Mouse (Mus musculus) mouse embryonic stem cell (cell line): ENCODE data around the gene Mboat1.

ENCODE experiments used
- in situ Hi-C, 2 experiments: fragments of 300-500 bp; cut with MboI; formaldehyde crosslinking; loops; 1 replicate in 1 of 2; 3 replicates in 1 of 2; pipeline ENCODE4 v1.14.3; 2019 to 2020; ENCODE audit warnings: low sequenced_read_pairs in 2 of 2, low pct_unique_long_range_greater_than_20kb in 1 of 2, mixed read lengths in 1 of 2; ENCODE audit not compliant: unreplicated experiment in 1 of 2

Gene Mboat1

GRCm38 (mm10) chr13:30224659-30225058 is 88.4 kb downstream of the Mboat1 start:
- in situ Hi-C loops, result no loop called here

GRCm38 (mm10) chr13:30228762-30229161 is 92.5 kb downstream of the Mboat1 start:
- in situ Hi-C loops, result no loop called here

GRCm38 (mm10) chr13:30229625-30230139 is 93.4 kb downstream of the Mboat1 start:
- in situ Hi-C loops, result no loop called here

- in situ Hi-C loops, result no loop called here
These were observed 98.9 kb downstream of the Mboat1 start for GRCm38 (mm10) chr13:30235056-30235750.

GRCm38 (mm10) chr13:30239396-30239795 is 103.1 kb downstream of the Mboat1 start:
- in situ Hi-C loops, result no loop called here

GRCm38 (mm10) chr13:30245573-30245972 is 109.3 kb downstream of the Mboat1 start:
- in situ Hi-C loops, result no loop called here

- in situ Hi-C loops, result loop anchor here in 1 of 2 experiments (25.0 kb wide), 1 partner anchor 388 kb away; the partner anchor contains the start of gene Cdkal1
These were observed 114.1 kb downstream of the Mboat1 start for GRCm38 (mm10) chr13:30250341-30250905.

GRCm38 (mm10) chr13:30251431-30251830 is 115.1 kb downstream of the Mboat1 start:
- in situ Hi-C loops, result loop anchor here in 1 of 2 experiments (25.0 kb wide), 1 partner anchor 389 kb away; the partner anchor contains the start of gene Cdkal1

GRCm38 (mm10) chr13:30252692-30253091 is 116.4 kb downstream of the Mboat1 start:
- in situ Hi-C loops, result loop anchor here in 1 of 2 experiments (25.0 kb wide), 1 partner anchor 390 kb away; the partner anchor contains the start of gene Cdkal1

GRCm38 (mm10) chr13:30253636-30254264 is 117.5 kb downstream of the Mboat1 start:
- in situ Hi-C loops, result loop anchor here in 1 of 2 experiments (25.0 kb wide), 1 partner anchor 391 kb away; the partner anchor contains the start of gene Cdkal1

- in situ Hi-C loops, result loop anchor here in 1 of 2 experiments (25.0 kb wide), 1 partner anchor 392 kb away; the partner anchor contains the start of gene Cdkal1
These were observed 118.1 kb downstream of the Mboat1 start for GRCm38 (mm10) chr13:30254421-30254820.

- in situ Hi-C loops, result loop anchor here in 1 of 2 experiments (5.0 to 25.0 kb wide), 2 partner anchors 157 to 397 kb away; partner anchors contain the start of gene Cdkal1
These were observed 122.5 kb downstream of the Mboat1 start for GRCm38 (mm10) chr13:30258802-30259201.

- in situ Hi-C loops, result loop anchor here in 1 of 2 experiments (5.0 to 25.0 kb wide), 2 partner anchors 157 to 397 kb away; partner anchors contain the start of gene Cdkal1
These were observed 123.0 kb downstream of the Mboat1 start for GRCm38 (mm10) chr13:30259326-30259725.

GRCm38 (mm10) chr13:30259912-30260560 is 123.7 kb downstream of the Mboat1 start:
- in situ Hi-C loops, result loop anchor here in 1 of 2 experiments (5.0 to 25.0 kb wide), 3 partner anchors 158 to 398 kb away; partner anchors contain the start of gene Cdkal1

GRCm38 (mm10) chr13:30263681-30264080 is 127.4 kb downstream of the Mboat1 start:
- in situ Hi-C loops, result loop anchor here in 1 of 2 experiments (10.0 to 25.0 kb wide), 2 partner anchors 261 to 401 kb away; partner anchors contain the start of gene Cdkal1

- in situ Hi-C loops, result loop anchor here in 1 of 2 experiments (10.0 to 25.0 kb wide), 2 partner anchors 260 to 402 kb away; partner anchors contain the start of gene Cdkal1
These were observed 128.0 kb downstream of the Mboat1 start for GRCm38 (mm10) chr13:30264303-30264702.

- in situ Hi-C loops, result loop anchor here in 1 of 2 experiments (10.0 to 25.0 kb wide), 2 partner anchors 260 to 402 kb away; partner anchors contain the start of gene Cdkal1
These were observed 128.5 kb downstream of the Mboat1 start for GRCm38 (mm10) chr13:30264765-30265164.

- in situ Hi-C loops, result loop anchor here in 1 of 2 experiments (10.0 to 25.0 kb wide), 2 partner anchors 259 to 404 kb away; partner anchors contain the start of gene Cdkal1
These were observed 129.7 kb downstream of the Mboat1 start for GRCm38 (mm10) chr13:30266036-30266435.
